Mouse (Mus musculus) small intestine, adult 2 months (tissue): ENCODE data around the gene Dek.

ENCODE experiments used
- CTCF ChIP-seq: fragments of 200-500 bp; IDR thresholded peaks from 2 replicates; pipeline ENCODE4 v1.5.1; 2012; ENCODE audit warnings: low read depth, mild to moderate bottlenecking, control low read depth, inconsistent platforms, low read length, moderate library complexity, mixed read lengths; ENCODE audit not compliant: insufficient replicate concordance, insufficient read length; ENCODE audit errors: extremely low read depth
- POLR2A ChIP-seq: fragments of 200-500 bp; IDR thresholded peaks from 2 replicates; pipeline ENCODE4 v1.6.1; 2012; ENCODE audit warnings: low read depth, mild to moderate bottlenecking, control low read depth, inconsistent platforms, low read length, moderate library complexity

- TF ChIP-seq CTCF (no peak), POLR2A (no peak)
Observed at GRCm38 (mm10) chr13:47100587-47100986, 5.4 kb downstream of the Dek start.
